Mouse (Mus musculus) lung, postnatal 14 days (tissue): ENCODE measurements around the gene Krtap4-13.
"Not testable (repeated sequence)": the region's sequence is repeated elsewhere in the genome, so short reads cannot be mapped to it uniquely, and the experiment has no call there.

Source experiments
- DNase-seq: peaks from one replicate; pipeline ENCODE4 v3.0.0; 2021

The Krtap4-13 gene

DNA sequence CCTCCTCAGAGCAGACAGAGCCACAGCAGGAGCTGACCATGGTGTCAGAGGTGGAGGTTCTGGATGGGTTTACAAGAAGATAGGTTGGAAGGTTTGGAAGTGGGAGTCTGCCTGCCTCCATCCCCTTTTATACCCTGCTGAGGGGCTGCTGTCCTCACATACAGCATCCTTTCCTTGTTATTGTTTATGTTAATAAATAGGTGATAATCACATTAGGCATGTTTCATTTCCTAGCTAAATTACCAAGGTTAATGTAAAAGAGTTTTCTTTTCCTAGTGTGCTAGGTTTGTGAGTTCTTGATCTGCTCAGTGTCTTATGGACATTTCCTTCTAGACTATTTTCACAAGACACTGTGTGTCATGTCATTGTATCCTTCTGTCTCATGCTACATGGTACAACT is at the start of gene Krtap4-13:
TSS of gene Krtap4-13 (minus strand) at position 101 of the 400 bp plus-strand sequence.
- not testable (repeated sequence) for DNase-seq

DNA sequence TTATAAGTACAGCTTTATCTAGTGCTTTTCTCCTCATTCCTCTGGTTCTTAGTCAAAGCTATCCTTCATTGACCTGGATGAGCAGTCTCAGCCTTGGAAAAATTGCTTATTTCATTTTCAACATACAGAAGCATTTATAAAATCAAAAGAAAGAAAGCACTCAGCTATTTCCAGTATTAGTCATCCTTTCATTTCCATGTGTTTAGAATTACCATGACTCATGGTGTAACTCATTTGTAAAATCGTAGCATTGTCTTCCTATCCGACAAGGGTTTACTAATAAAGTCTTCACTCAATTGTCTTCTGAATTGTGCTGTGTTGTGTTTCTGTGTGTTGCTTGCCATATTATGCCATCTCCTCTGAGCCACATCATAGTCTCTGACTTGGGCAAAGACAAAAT is 49.1 kb upstream of the Krtap4-13 start:
- DNase-seq = no peak

DNA sequence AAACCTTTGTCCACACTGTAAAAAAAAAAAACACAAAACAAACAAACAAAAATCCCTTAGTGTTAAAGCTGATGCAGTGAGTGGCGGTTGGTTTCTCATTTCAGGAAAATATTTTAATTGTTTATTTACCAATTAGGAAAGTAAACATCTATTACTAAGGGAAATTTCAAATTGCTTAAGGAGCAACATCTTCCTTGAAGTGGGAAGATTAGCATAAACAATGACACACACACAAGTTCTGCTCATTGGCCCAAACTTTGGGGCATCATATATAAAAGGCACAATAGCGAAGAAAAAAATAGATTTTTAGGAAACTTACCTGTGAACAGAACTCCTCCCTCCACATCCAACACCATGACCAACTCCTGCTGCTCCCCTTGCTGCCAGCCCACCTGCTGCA is 47.9 kb upstream of the Krtap4-13 start, which contains the start of gene Gm11568:
TSS of gene Gm11568 (plus strand) at position 301 of the 400 bp plus-strand sequence.
- DNase-seq = no peak

DNA sequence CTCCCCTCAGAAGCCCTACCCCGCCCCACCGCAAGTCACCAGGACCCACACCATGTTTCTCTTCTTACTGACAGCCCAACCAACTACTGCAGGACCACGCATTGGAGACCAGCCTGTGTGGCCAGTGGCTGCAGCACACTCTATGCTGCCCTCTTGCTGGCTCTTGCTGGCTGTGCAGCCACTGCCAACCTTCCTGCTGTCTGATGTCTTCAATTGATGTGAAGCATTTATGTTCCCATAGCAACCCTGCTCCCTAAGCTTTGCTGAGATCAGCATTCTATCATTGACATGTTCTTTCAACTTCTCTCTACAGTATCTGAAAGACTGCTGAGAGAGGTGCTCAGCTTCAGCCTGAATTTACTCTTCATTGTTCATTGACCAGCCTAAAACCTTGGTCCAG is 44.4 kb upstream of the Krtap4-13 start:
- no peak for DNase-seq

DNA sequence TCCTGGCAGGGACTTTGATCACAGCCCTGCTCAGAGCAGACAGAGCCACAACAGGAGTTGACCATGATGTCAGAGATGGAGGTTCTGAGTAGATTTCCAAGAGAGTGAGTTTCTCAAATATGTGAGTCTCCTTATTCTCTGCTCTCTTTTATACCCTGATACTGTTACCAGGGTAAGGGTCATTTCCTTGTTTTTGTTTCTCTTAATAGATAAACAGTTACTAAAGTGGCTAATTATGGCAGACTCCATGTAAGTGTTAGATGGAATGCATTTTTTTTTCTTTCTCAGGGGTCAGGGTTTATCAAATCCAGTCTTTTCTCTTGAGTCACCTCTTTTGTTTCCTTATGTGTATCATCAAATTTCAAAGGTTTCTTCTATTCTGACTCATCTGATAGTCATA is 41.8 kb upstream of the Krtap4-13 start, which contains the start of gene Krtap4-16:
TSS of gene Krtap4-16 (minus strand) at position 101 of the 400 bp plus-strand sequence.
- no peak for DNase-seq

DNA sequence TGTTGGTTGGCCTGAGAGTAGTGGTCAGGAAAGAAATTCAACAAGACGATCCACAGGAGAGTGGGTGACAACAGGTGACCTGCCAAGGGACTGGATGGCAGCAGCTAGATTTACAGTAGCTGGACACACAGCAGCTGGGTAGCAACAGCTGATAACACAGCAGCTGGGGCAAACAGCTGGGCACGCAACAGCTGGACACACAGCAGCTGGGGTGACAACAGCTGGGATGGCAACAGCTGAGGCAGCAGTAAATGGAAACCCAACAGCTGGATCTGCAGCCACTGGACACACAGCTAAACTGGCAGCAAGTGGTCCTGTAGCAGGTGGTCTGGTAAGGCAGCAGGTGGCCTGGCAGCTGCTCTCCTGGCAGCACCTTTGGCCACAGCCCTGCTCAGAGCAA is 37.1 kb upstream of the Krtap4-13 start:
- DNase-seq = no peak

DNA sequence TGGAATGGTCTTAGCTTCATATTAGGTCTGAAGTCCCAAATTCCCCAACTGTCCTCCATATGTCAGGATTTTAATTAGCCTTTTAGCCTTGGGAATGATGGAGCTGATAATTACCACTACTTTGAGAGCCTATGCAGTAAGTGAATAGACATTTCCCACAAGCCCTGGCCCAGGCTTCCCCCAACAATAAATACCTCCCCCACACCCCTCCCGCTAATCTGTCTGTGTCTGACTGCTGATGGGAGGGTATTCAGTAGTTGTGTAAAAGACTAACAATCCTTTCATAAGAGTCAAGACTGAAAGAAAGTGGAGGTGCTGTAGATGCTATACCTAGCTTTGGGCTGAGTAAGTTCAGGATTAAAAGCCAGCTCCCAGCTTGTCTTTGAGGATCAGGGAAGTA is 32.5 kb upstream of the Krtap4-13 start:
- no peak for DNase-seq

DNA sequence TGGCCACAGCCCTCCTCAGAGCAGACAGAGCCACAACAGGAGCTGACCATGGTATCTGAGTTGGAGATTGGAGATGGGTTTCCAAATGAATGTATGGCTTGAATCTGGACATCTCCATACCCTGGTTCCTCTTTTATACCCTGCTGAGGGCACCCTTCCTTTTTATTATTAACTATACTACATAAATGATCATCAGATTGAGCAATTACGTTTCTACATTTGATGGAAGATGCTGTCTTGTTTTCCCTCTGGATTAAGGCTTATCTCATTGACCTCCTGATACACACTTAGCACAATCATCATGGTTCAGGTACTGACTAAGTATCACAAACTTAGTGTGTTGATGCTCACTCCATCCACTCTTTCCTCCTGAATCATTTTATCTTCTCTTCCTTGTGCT is 28.3 kb upstream of the Krtap4-13 start, which contains the start of gene 2300003K06Rik:
TSS of gene 2300003K06Rik (minus strand) at position 101 of the 400 bp plus-strand sequence.
- DNase-seq = no peak

DNA sequence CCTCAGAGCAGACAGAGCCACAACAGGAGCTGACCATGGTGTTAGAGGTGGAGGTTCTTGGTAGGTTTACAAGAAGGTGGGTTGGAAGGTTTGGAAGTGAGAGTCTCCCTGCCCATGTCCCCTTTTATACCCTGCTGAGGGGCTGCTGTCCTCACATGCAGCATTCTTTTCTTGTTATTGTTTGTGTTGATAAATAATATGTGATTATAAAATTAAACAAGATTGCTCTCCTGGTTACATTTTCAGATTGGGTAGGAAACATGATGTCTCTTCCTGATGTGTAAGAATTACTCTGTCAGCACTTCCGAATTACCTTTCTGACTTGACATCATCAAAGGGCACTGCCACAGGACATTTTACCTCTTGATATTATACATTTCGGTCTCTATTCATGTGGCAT is 5.9 kb upstream of the Krtap4-13 start, which contains the start of gene Gm11564:
TSS of gene Gm11564 (minus strand) at position 101 of the 400 bp plus-strand sequence.
- not testable (repeated sequence) for DNase-seq

DNA sequence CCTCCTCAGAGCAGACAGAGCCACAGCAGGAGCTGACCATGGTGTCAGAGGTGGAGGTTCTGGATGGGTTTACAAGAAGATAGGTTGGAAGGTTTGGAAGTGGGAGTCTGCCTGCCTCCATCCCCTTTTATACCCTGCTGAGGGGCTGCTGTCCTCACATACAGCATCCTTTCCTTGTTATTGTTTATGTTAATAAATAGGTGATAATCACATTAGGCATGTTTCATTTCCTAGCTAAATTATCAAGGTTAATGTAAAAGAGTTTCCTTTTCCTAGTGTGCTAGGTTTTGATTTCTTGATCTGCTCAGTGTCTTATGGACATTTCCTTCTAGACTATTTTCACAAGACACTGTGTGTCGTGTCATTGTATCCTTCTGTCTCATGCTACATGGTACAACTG is 5.3 kb downstream of the Krtap4-13 start, which contains the start of gene Gm11554:
TSS of gene Gm11554 (minus strand) at position 101 of the 400 bp plus-strand sequence.
- not testable (repeated sequence) for DNase-seq

DNA sequence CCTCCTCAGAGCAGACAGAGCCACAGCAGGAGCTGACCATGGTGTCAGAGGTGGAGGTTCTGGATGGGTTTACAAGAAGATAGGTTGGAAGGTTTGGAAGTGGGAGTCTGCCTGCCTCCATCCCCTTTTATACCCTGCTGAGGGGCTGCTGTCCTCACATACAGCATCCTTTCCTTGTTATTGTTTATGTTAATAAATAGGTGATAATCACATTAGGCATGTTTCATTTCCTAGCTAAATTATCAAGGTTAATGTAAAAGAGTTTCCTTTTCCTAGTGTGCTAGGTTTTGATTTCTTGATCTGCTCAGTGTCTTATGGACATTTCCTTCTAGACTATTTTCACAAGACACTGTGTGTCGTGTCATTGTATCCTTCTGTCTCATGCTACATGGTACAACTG is 10.9 kb downstream of the Krtap4-13 start, which contains the start of gene Gm11569:
TSS of gene Gm11569 (minus strand) at position 101 of the 400 bp plus-strand sequence.
- not testable (repeated sequence) for DNase-seq

DNA sequence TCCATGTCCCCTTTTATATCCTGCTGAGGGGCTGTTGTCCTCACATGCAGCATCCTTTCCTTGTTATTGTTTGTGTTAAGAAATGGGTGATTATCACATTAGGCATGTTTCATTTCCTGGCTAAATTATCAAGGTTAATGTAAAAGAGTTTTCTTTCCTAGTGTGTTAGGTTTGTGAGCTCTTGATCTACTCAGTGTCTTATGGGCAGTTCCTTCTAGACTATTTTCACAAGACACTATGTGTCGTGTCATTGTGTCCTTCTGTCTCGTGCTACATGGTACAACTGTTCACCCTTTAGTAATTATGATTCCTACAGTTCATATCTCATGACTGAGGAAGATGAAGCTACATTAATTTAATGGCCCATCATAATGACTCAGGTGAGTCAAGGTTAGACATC is 16.3 kb downstream of the Krtap4-13 start, which contains the start of gene Gm11596:
TSS of gene Gm11596 (minus strand) at position 101 of the 400 bp plus-strand sequence.
- no peak for DNase-seq

DNA sequence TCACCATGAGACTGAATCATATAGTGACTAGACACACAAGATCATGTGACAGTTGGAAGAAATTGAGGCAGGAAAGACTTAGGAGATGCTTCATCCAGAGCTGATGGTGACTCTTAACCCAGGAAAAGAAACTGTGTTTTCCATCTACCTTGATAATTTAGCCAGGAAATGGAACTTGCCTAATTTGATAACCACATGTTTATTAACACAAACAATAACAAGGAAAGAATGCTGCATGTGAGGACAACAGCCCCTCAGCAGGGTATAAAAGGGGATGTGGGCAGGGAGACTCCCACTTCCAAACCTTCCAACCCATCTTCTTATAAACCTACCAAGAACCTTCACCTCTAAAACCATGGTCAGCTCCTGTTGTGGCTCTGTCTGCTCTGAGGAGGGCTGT is 24.8 kb downstream of the Krtap4-13 start, which contains the start of gene Krtap4-9:
TSS of gene Krtap4-9 (plus strand) at position 301 of the 400 bp plus-strand sequence.
- DNase-seq = not testable (repeated sequence)

DNA sequence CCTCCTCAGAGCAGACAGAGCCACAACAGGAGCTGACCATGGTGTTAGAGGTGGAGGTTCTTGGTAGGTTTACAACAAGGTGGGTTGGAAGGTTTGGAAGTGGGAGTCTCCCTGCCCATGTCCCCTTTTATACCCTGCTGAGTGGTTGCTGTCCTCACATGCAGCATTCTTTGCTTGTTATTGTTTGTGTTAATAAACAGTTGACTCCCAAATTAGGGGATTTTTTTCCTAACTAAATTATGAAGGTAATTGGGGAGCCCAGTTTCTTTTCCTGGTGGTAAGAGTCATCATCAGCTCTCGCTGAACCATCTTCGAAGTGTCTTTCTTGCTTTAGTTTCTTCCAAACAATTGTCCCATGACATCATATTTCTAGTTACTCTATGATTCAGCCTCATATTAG is 29.1 kb downstream of the Krtap4-13 start, which contains the start of gene Krtap4-8:
TSS of gene Krtap4-8 (minus strand) at position 101 of the 400 bp plus-strand sequence.
- no peak for DNase-seq

DNA sequence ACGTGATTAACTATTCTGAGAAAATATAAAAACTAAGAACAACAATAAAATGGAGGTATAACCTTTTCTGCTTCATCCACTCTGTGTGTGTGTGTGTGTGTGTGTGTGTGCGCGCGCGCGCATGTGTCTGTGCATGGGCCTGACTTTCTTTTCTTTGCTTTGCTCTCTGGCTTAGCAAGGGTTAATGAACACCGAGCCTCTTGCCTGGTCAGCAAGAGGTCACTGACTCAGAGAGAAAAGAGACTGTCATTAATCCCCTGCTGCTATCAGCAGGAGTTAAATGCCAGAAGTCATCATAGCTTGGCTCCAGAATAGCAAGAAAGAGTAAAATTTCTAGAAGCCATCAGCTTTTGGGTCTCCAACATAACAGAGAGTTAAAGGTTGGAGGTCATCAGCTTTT is 31.3 kb downstream of the Krtap4-13 start:
- no peak for DNase-seq

DNA sequence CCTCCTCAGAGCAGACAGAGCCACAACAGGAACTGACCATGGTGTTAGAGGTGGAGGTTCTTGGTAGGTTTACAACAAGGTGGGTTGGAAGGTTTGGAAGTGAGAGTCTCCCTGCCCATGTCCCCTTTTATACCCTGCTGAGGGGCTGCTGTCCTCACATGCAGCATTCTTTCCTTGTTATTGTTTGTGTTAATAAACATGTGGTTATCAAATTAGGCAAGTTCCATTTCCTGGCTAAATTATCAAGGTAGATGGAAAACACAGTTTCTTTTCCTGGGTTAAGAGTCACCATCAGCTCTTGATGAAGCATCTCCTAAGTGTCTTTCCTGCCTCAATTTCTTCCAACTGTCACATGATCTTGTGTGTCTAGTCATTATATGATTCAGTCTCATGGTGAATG is 36.9 kb downstream of the Krtap4-13 start, which contains the start of gene Gm11595:
TSS of gene Gm11595 (minus strand) at position 101 of the 400 bp plus-strand sequence.
- DNase-seq = not testable (repeated sequence)

DNA sequence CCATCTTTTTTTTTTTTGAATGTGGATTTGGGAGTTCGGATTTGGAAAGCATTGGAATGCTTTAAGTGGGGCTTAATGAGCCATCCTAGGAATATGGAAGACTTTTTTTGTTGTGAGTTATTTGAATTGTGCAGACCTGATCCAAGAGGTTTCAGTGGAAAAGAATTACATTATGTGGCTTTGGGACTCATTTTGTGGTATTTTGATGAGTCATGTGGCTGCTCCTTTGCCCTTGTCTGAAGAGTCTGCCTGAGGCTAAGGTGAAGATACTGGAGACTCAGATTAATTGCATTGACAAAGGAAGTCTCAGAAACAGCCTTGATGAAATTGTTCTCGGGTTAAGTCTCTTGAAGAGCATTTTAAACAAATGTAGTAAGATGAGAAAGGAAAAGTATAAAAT is 41.3 kb downstream of the Krtap4-13 start:
- DNase-seq = no peak
